Mouse (Mus musculus) kidney, embryonic 15.5 days (tissue): ENCODE measurements around the gene Npm1. TPM values are rescaled to one million over a fixed set of nuclear protein-coding genes. Genes with fewer than 3 reads are reported as not detected.

Source experiments
- ATAC-seq: fragments of 200-750 bp; cut with Nextera tagmentation; replicated peaks from 2 replicates; pipeline ENCODE4 v1.8.0; 2017; ENCODE audit warnings: moderate TSS enrichment; ENCODE audit not compliant: low FRiP score
- H3K27ac ChIP-seq: fragments of 300-500 bp; sonication (generic); 2 replicates; pipeline ENCODE4 v1.5.1; 2015; ENCODE audit warnings: mild to moderate bottlenecking, inconsistent platforms
- H3K27me3 ChIP-seq: fragments of 300-500 bp; sonication (generic); 2 replicates; pipeline ENCODE4 v1.6.1; 2015; ENCODE audit warnings: inconsistent platforms
- H3K36me3 ChIP-seq: fragments of 300-500 bp; sonication (generic); 2 replicates; pipeline ENCODE4 v1.6.1; 2015; ENCODE audit warnings: inconsistent platforms
- H3K4me1 ChIP-seq: fragments of 300-500 bp; sonication (generic); 2 replicates; pipeline ENCODE4 v1.6.1; 2015; ENCODE audit warnings: inconsistent platforms
- H3K4me2 ChIP-seq: fragments of 300-500 bp; sonication (generic); 2 replicates; pipeline ENCODE4 v1.6.1; 2015; ENCODE audit warnings: moderate library complexity, mild to moderate bottlenecking, inconsistent platforms
- H3K4me3 ChIP-seq: fragments of 300-500 bp; sonication (generic); replicated peaks from 2 replicates; pipeline ENCODE4 v1.5.1; 2015; ENCODE audit warnings: mild to moderate bottlenecking, inconsistent platforms
- H3K9ac ChIP-seq: fragments of 300-500 bp; sonication (generic); 2 replicates; pipeline ENCODE4 v1.6.1; 2015; ENCODE audit warnings: mild to moderate bottlenecking, inconsistent platforms
- H3K9me3 ChIP-seq: fragments of 300-500 bp; sonication (generic); replicated peaks from 2 replicates; pipeline ENCODE4 v1.6.1; 2016; ENCODE audit warnings: inconsistent platforms
- WGBS: fragments of 180-500 bp; shearing (Covaris S2); methylation state at CpG from one replicate; pipeline ENCODE4 v1.1.7; 2015; ENCODE audit warnings: mixed read lengths; 5-methylcytosine and 5-hydroxymethylcytosine counted together
- polyA plus RNA-seq: library from polyadenylated mRNA; unstranded; fragments of >200 nt; fragmentation: Nextera tagmentation; extraction: Ambion mirVana; gene quantifications from 2 replicates; pipeline ENCODE4 v1.2.1, GENCODE M21; 2015

Npm1 gene
- polyA plus RNA-seq, 1 experiment from 2014 or later = 1,128 TPM

DNA sequence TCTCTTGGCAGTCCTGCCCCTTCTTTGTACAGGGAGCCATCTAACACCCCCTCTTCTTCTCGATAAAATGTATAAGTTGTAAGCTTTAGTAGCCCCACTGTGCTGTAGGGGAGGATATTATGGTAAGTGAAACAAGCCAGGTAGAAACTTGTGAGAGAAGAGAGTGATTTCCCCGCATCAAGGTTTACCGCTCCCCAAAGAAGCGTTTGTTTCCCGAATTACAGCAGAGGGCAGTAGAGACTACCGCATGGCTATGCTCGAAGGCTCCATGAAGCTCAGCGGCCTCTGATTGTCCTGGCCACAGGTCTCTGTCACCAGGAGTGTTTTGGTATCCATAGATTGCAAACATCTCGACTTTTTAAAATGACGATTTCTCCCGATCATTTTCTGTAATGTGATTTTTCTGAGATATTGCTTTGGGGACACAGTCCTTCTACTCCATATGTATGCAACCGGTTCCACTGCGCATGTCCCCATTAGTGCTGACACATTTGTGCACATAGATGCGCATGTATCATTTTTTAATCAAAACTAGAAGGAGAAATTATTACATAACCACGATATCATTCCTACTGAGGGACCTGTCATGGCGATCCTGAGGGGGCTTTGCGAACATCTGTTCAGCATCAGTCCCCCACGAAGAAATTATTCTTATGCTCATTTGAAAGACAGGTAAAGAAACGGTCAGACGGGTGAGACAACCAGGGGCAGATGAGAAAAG lies 13.7 kb upstream of the Npm1 start:
- peaks cover 65% of the 10 kb centered on the region for H3K27me3 ChIP-seq
- H3K9me3 ChIP-seq = no peaks in the 10 kb centered on the region
- no peak overlapping the region for H3K4me3 ChIP-seq
- no peak; the same call in 1 of the 2 replicates for ATAC-seq
- peaks cover 12% of the 10 kb centered on the region for H3K4me1 ChIP-seq
- no peaks in the 10 kb centered on the region for H3K36me3 ChIP-seq
- no peak overlapping the region for H3K9ac ChIP-seq
- no peak overlapping the region for H3K4me2 ChIP-seq
- H3K27ac ChIP-seq = no peak overlapping the region
- WGBS = 33% methylated on average over 20 of the region's 20 CpGs

DNA sequence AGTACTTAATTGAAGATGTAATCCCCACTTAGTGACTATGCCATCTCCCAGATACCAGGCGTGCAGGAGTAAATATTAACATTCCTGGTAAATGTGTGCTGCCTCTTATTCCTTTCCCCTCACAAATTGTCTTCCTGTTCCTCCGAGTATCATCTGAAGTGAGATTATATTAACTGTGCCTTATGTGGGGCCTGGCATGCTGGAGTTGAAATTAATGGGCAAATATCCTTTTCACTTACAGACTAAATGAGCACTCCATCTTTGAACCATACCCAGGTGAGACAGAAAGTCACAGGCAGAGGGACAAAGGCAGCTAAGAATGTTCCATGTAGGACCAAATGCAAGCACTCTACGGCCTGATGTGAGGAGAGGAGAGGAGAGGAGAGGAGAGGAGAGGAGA lies 12.8 kb upstream of the Npm1 start:
- no peak for ATAC-seq
- 72% methylated on average over 3 of the region's 3 CpGs for WGBS

DNA sequence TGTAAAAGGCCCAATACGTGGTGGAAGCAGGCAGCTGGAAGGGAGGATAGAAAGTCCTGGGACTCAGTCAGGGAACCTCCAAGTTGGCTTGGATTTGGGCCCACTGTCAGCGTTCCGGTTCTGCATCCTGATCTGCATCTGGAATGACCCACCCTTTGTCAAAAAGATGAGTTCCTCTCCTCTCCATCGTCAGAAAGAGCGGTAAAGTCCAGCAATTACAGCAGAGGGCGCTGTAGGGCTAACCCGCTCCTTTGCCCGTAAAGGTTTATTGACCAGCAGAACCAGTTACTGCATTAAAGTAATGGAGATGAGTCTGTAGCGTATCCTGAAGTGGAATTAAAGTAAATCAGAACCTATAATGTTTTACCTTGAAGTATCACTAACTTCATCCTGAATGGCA lies 7.5 kb upstream of the Npm1 start:
- WGBS = 13% methylated on average over 9 of the region's 9 CpGs
- no peaks in the 10 kb centered on the region for H3K36me3 ChIP-seq
- no peak overlapping the region for H3K4me2 ChIP-seq
- no peak overlapping the region for H3K27ac ChIP-seq
- no peaks in the 10 kb centered on the region for H3K9me3 ChIP-seq
- H3K9ac ChIP-seq = no peak overlapping the region
- peaks cover 24% of the 10 kb centered on the region for H3K27me3 ChIP-seq
- no peak overlapping the region for H3K4me3 ChIP-seq
- no peaks in the 10 kb centered on the region for H3K4me1 ChIP-seq
- no peak for ATAC-seq

More for the DNA sequence above, 12.8 kb upstream of the Npm1 start:
- H3K27ac ChIP-seq = no peak overlapping the region
- no peaks in the 10 kb centered on the region for H3K9me3 ChIP-seq
- H3K4me2 ChIP-seq = no peak overlapping the region
- H3K4me1 ChIP-seq = peaks cover 6% of the 10 kb centered on the region
- no peak overlapping the region for H3K9ac ChIP-seq
- H3K4me3 ChIP-seq = no peak overlapping the region
- peaks cover 67% of the 10 kb centered on the region for H3K27me3 ChIP-seq
- no peaks in the 10 kb centered on the region for H3K36me3 ChIP-seq

DNA sequence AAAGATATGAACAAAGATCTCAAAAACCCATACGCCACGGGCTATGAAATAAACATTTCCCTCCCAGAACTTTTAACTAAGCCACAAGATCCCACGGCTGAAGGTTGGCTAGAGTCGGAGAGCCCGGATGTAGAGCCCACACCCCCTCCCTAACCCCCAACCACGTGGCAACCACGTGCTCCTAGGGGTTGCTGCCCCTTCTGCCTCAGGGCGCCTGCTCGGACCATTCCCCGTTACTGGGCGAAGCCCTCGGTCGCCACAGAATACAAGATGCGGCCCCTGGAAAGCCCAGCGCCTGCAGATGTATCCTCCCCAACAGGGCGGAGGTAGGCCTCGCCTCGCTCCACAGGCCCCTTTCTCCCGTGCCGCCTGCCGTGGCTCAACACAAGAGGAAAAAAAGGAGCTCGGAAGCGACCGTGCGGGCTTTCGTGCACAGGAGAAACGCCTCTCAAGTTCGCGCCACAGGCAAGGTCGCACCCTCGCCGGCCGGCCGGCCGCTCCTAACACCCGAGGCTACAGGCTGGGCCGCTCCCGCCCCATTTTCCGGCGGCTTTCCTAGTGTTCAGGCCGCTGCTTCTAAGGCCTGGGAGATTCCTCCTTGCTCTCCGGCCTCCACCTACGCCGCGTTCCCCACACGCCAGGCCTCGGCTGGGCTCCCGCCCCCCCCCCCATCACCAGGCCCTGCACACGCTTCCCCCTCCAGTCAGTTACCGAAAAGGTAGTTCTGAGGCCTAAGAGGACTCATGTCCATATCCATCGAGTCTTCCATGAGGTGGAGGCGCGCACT lies 602 bp downstream of the Npm1 start:
- Histone ChIP-seq H3K9me3 (no peaks in the 10 kb centered on the region), H3K4me1 (peaks cover 14% of the 10 kb centered on the region), H3K4me3 (peak overlapping the region; percentile 94), H3K27me3 (0 out of 2 replicates have a peak, but pooled peaks cover 2% of the 10 kb centered on the region), H3K4me2 (peak overlapping the region; percentile 66), H3K27ac (peak overlapping the region; percentile 94), H3K9ac (peak overlapping the region; percentile 98), H3K36me3 (peaks cover 40% of the 10 kb centered on the region)
- WGBS = 1% methylated on average over 53 of the region's 53 CpGs
- peak; percentile 59 for ATAC-seq

DNA sequence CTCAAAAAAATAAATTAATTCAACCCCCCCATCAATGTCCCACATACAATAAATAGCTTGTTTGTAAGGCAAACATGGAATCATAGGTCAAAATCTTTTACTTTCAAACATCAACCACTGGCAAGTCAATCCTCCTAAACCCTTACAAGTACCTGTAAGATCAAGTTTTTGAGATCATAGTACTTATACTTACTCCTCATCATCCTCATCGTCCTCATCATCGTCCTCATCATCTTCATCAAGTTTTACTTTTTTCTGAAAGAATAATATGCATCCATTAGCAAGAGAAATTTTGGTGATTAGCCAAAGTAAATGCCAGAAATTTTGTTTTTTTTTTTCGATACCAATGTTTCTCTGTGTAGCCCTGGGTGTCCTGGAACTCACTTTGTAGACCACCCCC lies 3.3 kb downstream of the Npm1 start:
- no peak for ATAC-seq
- H3K27me3 ChIP-seq = no peaks in the 10 kb centered on the region
- no peak overlapping the region for H3K4me2 ChIP-seq
- H3K9me3 ChIP-seq = no peaks in the 10 kb centered on the region
- H3K36me3 ChIP-seq = peaks cover 62% of the 10 kb centered on the region
- H3K4me1 ChIP-seq = peaks cover 19% of the 10 kb centered on the region
- WGBS = 87% methylated on average over 3 of the region's 3 CpGs
- no peak overlapping the region for H3K4me3 ChIP-seq
- H3K27ac ChIP-seq = no peak overlapping the region
- no peak overlapping the region for H3K9ac ChIP-seq

DNA sequence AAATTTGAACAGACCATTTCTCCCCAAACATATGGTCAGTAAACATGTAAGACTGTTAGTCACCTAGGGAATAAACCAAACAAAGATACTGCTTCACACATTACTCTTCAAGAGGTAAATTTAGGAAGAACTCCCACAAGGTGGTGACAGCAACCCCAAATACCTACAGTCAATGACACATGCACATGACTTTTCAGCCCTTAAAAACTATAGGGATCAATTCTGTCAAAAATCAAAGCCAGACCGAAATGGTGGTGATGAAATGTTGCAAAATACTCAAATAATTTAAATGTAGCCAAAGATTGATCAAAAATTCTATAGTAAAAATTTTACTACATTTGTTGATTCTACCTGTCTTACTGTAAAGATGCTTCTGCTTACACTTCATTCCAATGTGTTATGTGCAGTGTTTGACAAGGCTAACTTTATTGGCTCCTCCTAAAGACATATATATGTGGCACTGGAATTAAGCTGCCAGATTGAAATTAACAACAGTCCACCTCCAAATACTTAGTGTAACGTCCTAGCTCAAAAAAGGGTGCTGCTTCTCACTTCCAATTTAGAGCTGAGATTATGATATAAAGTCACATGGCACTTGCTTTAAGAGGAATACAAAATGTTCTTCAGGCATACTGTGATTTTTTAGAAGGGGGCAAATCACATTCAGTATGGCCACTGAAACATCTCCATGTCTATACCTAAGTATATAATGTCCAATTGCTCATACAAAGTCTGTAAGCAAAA lies 5.4 kb downstream of the Npm1 start:
- Histone ChIP-seq H3K4me3 (no peak overlapping the region), H3K27ac (no peak overlapping the region), H3K4me1 (peaks cover 19% of the 10 kb centered on the region), H3K9me3 (no peaks in the 10 kb centered on the region), H3K4me2 (no peak overlapping the region), H3K36me3 (peaks cover 81% of the 10 kb centered on the region), H3K27me3 (no peaks in the 10 kb centered on the region), H3K9ac (no peak overlapping the region)
- 74% methylated on average over 2 of the region's 2 CpGs for WGBS
- ATAC-seq = no peak

DNA sequence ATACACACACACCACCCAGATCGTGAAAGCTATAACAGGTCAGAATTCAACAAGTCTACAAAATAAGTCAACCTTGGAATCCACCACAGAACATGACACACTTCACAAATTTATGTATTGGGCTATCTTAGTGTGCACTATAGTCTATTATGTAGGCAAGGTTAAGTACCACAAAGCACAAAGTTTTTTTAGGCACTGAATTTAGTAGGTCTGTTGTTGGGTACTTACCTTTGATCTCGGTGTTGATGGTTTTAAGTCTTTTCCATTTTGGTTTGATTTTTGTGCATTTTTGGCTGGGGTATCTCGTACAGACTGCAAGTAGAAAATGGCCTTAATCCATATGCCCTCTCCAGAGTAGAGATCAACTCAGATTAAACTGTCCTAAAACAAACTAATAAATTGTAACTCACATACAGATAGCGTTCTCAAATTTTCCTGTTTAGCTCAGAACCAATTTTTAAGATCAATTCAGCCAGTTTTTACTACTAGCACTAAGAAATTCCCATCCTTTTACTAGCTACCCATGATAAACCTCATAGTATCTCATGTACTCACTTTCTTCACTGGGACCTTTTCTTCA lies 6.5 kb downstream of the Npm1 start:
- Histone ChIP-seq H3K36me3 (peaks cover 88% of the 10 kb centered on the region), H3K4me3 (no peak overlapping the region), H3K9me3 (no peaks in the 10 kb centered on the region), H3K4me2 (no peak overlapping the region), H3K4me1 (peaks cover 19% of the 10 kb centered on the region), H3K9ac (no peak overlapping the region), H3K27me3 (no peaks in the 10 kb centered on the region), H3K27ac (no peak overlapping the region)
- 76% methylated on average over 4 of the region's 4 CpGs for WGBS
- no peak for ATAC-seq

DNA sequence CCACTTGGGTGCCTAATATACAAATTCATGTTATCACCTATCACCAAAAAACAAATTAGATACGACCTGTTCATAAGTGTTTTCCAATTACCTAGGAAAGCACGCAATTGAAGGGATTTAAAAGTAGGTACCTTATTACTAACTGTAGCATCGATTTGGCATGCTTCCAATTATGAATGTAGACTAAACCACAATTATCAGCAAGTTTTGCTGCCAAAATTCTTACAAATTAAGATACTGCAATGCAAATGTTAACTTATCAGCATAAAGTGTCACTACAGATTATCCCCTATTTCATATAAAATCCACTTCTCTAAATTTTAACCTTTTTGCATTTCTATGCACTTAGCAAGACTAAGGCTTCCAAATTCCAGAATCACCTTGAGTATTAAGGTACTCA lies 8.5 kb downstream of the Npm1 start:
- Histone ChIP-seq H3K9me3 (no peaks in the 10 kb centered on the region), H3K4me3 (no peak overlapping the region), H3K27ac (no peak overlapping the region), H3K4me2 (no peak overlapping the region), H3K27me3 (no peaks in the 10 kb centered on the region), H3K9ac (no peak overlapping the region), H3K36me3 (peaks cover 89% of the 10 kb centered on the region), H3K4me1 (peaks cover 7% of the 10 kb centered on the region)
- 87% methylated on average over 3 of the region's 3 CpGs for WGBS
- no peak for ATAC-seq

DNA sequence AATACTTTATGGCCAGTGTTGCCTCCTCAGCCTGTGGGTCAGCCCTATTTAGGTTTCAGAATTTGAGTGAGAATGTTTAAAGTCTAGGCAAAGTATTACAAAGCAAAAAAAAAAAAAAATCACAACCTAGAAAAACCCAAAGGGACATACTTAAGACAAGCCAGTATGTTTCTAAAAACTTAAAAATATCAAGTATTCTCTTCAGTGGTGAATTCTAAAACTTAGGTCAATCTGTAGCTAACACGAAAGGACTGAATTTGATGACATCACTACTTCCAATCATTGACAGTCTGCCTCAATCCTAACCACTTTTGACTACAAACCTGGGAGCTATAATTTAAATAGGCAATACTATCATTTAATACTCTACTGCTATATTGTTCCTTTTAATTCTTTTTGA lies 10.0 kb downstream of the Npm1 start:
- Histone ChIP-seq H3K9me3 (no peaks in the 10 kb centered on the region), H3K27ac (no peak overlapping the region), H3K9ac (no peak overlapping the region), H3K4me1 (peaks cover 13% of the 10 kb centered on the region), H3K36me3 (peaks cover 76% of the 10 kb centered on the region), H3K27me3 (no peaks in the 10 kb centered on the region), H3K4me2 (no peak overlapping the region), H3K4me3 (no peak overlapping the region)
- WGBS = 85% methylated on average over 1 of the region's 1 CpGs
- no peak for ATAC-seq

DNA sequence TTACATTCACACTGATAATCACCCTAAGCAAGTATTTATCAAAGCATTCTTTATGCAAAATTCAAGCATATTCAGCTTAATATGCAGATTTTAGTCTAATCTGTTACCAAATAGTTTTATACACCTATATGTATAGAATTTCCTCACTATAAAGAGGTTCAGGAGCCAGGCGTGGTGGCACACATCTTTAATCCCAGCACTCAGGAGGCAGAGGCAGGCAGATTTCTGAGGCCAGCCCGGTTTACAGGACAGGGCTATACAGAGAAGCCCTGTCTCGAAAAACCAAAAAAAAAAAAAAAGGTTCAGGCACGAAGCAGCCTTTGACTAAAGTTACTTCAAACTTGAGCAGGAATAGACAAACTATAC lies 11.2 kb downstream of the Npm1 start:
- ATAC-seq = no peak
- Histone ChIP-seq H3K36me3 (peaks cover 66% of the 10 kb centered on the region), H3K4me1 (peaks cover 25% of the 10 kb centered on the region), H3K4me2 (no peak overlapping the region), H3K9ac (no peak overlapping the region), H3K9me3 (no peaks in the 10 kb centered on the region), H3K27me3 (peaks cover 4% of the 10 kb centered on the region), H3K27ac (no peak overlapping the region), H3K4me3 (no peak overlapping the region)
- 83% methylated on average over 4 of the region's 4 CpGs for WGBS

DNA sequence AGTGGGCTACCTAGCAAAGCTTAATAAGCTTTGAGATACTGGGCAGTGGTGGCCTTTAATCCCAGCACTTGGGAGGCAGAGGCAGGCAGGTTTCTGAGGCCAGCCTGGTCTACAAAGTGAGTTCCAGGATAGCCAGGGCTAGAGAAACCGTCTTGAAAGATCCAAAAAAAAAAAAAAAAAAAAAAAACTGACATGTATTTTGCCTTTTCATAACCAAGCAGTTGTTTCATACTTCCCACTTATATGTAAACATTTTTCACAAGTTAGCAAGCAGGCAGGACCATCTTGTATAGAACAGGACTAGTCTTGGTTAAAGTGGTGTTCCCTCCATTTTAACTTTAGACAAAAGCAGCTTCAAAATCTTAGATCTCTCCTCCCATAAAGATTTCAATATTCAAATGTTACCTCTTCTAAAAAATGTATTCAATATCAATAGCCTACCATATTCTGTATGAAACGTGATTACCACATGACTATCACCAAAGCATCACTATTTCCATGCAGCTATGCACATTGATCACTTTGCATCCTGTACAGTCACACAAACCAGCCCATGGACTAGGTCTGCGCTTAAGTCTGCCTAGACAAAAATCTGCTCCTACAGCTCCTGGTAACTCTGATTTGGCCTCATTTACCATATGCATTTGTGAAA lies 11.8 kb downstream of the Npm1 start:
- Histone ChIP-seq H3K4me3 (no peak overlapping the region), H3K9me3 (no peaks in the 10 kb centered on the region), H3K9ac (no peak overlapping the region), H3K4me2 (no peak overlapping the region), H3K4me1 (peaks cover 25% of the 10 kb centered on the region), H3K36me3 (peaks cover 61% of the 10 kb centered on the region), H3K27ac (no peak overlapping the region), H3K27me3 (peaks cover 8% of the 10 kb centered on the region)
- WGBS = 77% methylated on average over 3 of the region's 3 CpGs
- no peak for ATAC-seq
